Mouse (Mus musculus) brain, embryonic 14.5 days (tissue): Measurements from ENCODE around the gene Dpp7.

Experiments used
- CTCF ChIP-seq: fragments of 200-500 bp; IDR thresholded peaks from 2 replicates; pipeline ENCODE4 v1.5.1; 2012; ENCODE audit warnings: inconsistent platforms, mild to moderate bottlenecking, moderate library complexity, borderline replicate concordance; ENCODE audit not compliant: insufficient read depth, insufficient read length; ENCODE audit errors: extremely low read depth
- POLR2A ChIP-seq: fragments of 200-500 bp; IDR thresholded peaks from 2 replicates; pipeline ENCODE4 v1.6.1; 2012; ENCODE audit warnings: mild to moderate bottlenecking, inconsistent platforms, borderline replicate concordance; ENCODE audit not compliant: poor library complexity, insufficient read depth, insufficient read length, severe bottlenecking; ENCODE audit errors: extremely low read depth

- TF ChIP-seq POLR2A = no peak
- no peak for TF ChIP-seq CTCF
Observed at GRCm38 (mm10) chr2:25310969-25311368, 45.2 kb downstream of the Dpp7 start.
